Mouse (Mus musculus) MEL (cell line): ENCODE measurements around the gene Stk38l. TPM values are rescaled to one million over a fixed set of nuclear protein-coding genes. Genes with fewer than 3 reads are reported as not detected.

Source experiments
- DNase-seq: peaks from one replicate; pipeline ENCODE4 v3.0.0; 2011; ENCODE audit warnings: low read depth, low spot score
- H3K27ac ChIP-seq: 2 replicates; pipeline ENCODE4 v1.5.1; 2012; ENCODE audit warnings: low read depth, mild to moderate bottlenecking, control low read depth, low read length, moderate library complexity; ENCODE audit not compliant: control insufficient read depth
- H3K27me3 ChIP-seq, 2 experiments: fragments of 150-350 bp in 1 of 2; sonication (generic) in 1 of 2; 2 replicates each; pipeline ENCODE4 v1.6.1; 2012; ENCODE audit warnings: low read length in 2 of 2, mild to moderate bottlenecking in 2 of 2, improper control_type of control experiment in 1 of 2, moderate library complexity in 1 of 2; ENCODE audit not compliant: insufficient read depth in 2 of 2, control insufficient read depth in 1 of 2
- H3K36me3 ChIP-seq, 2 experiments: 2 replicates each; pipeline ENCODE4 v1.6.1; 2012 to 2014; ENCODE audit warnings: low read length in 2 of 2, improper control_type of control experiment in 1 of 2, inconsistent platforms in 1 of 2, mild to moderate bottlenecking in 1 of 2; ENCODE audit not compliant: insufficient read depth in 2 of 2, control insufficient read depth in 1 of 2
- H3K4me1 ChIP-seq, 2 experiments: fragments of 150-350 bp in 1 of 2; sonication (generic) in 1 of 2; 2 replicates each; pipeline ENCODE4 v1.6.1; 2012; ENCODE audit warnings: low read length in 2 of 2, improper control_type of control experiment in 1 of 2, mild to moderate bottlenecking in 1 of 2; ENCODE audit not compliant: insufficient read depth in 2 of 2, control insufficient read depth in 1 of 2
- H3K4me3 ChIP-seq, 2 experiments: fragments of 150-350 bp in 1 of 2; sonication (generic) in 1 of 2; 2 replicates each; pipeline ENCODE4 v1.5.1; 2012; ENCODE audit warnings: low read depth in 2 of 2, low read length in 2 of 2, mild to moderate bottlenecking in 2 of 2, moderate library complexity in 2 of 2, control low read depth in 1 of 2, improper control_type of control experiment in 1 of 2; ENCODE audit not compliant: control insufficient read depth in 1 of 2, insufficient read depth in 1 of 2
- H3K79me2 ChIP-seq: 2 replicates; pipeline ENCODE4 v1.6.1; 2012; ENCODE audit warnings: mild to moderate bottlenecking, low read length, moderate library complexity; ENCODE audit not compliant: control insufficient read depth, poor library complexity, insufficient read depth
- H3K9ac ChIP-seq: 2 replicates; pipeline ENCODE4 v1.6.1; 2012; ENCODE audit warnings: low read depth, mild to moderate bottlenecking, control low read depth, low read length, moderate library complexity; ENCODE audit not compliant: control insufficient read depth, poor library complexity, severe bottlenecking
- H3K9me3 ChIP-seq: fragments of 150-350 bp; sonication (generic); replicated peaks from 2 replicates; pipeline ENCODE4 v1.6.1; 2012; ENCODE audit warnings: mild to moderate bottlenecking, low read length, improper control_type of control experiment, moderate library complexity; ENCODE audit not compliant: insufficient read depth
- BHLHE40 ChIP-seq: IDR thresholded peaks from 2 replicates; pipeline ENCODE4 v1.6.1; 2012; ENCODE audit warnings: low read depth, mild to moderate bottlenecking, inconsistent platforms, low read length, improper control_type of control experiment, borderline replicate concordance
- CHD1 ChIP-seq: IDR thresholded peaks from 2 replicates; pipeline ENCODE4 v1.6.1; 2012; ENCODE audit warnings: low read depth, mild to moderate bottlenecking, inconsistent platforms, low read length, improper control_type of control experiment
- CHD2 ChIP-seq: IDR thresholded peaks from 2 replicates; pipeline ENCODE4 v1.6.1; 2011; ENCODE audit warnings: low read length, improper control_type of control experiment
- CTCF ChIP-seq, 3 experiments: IDR thresholded peaks in 2 of 3; conservative IDR thresholded peaks in 1 of 3; 2 replicates each; pipeline ENCODE4 v1.5.1; 2011 to 2012; ENCODE audit warnings: low read length in 3 of 3, low read depth in 2 of 3, mild to moderate bottlenecking in 2 of 3, improper control_type of control experiment in 1 of 3, inconsistent platforms in 1 of 3, mixed read lengths in 1 of 3, moderate library complexity in 1 of 3; ENCODE audit not compliant: control insufficient read depth in 1 of 3, insufficient read depth in 1 of 3, poor library complexity in 1 of 3, severe bottlenecking in 1 of 3
- E2F4 ChIP-seq: IDR thresholded peaks from 2 replicates; pipeline ENCODE4 v1.6.1; 2011; ENCODE audit warnings: low read depth, low read length, improper control_type of control experiment, borderline replicate concordance
- ELF1 ChIP-seq: IDR thresholded peaks from 2 replicates; pipeline ENCODE4 v1.6.1; 2014; ENCODE audit warnings: low read depth, mild to moderate bottlenecking, inconsistent platforms, low read length, improper control_type of control experiment, moderate library complexity
- ETS1 ChIP-seq: IDR thresholded peaks from 2 replicates; pipeline ENCODE4 v1.6.1; 2012; ENCODE audit warnings: low read depth, mild to moderate bottlenecking, inconsistent platforms, low read length, improper control_type of control experiment, moderate library complexity
- GABPA ChIP-seq: IDR thresholded peaks from 2 replicates; pipeline ENCODE4 v1.6.1; 2012; ENCODE audit warnings: low read depth, mild to moderate bottlenecking, inconsistent platforms, low read length, improper control_type of control experiment, moderate library complexity
- HCFC1 ChIP-seq: IDR thresholded peaks from 2 replicates; pipeline ENCODE4 v1.6.1; 2012; ENCODE audit warnings: low read depth, mild to moderate bottlenecking, inconsistent platforms, low read length, improper control_type of control experiment, moderate library complexity
- MAFK ChIP-seq: IDR thresholded peaks from 2 replicates; pipeline ENCODE4 v1.6.1; 2011; ENCODE audit warnings: low read depth, mild to moderate bottlenecking, low read length, improper control_type of control experiment, borderline replicate concordance
- MAX ChIP-seq: IDR thresholded peaks from 2 replicates; pipeline ENCODE4 v1.6.1; 2011; ENCODE audit warnings: low read length, improper control_type of control experiment
- MEF2A ChIP-seq: IDR thresholded peaks from 2 replicates; pipeline ENCODE4 v1.6.1; 2014; ENCODE audit warnings: low read depth, mild to moderate bottlenecking, inconsistent platforms, low read length, improper control_type of control experiment; ENCODE audit not compliant: poor library complexity, insufficient replicate concordance, severe bottlenecking; ENCODE audit errors: extremely low read depth
- MXI1 ChIP-seq: IDR thresholded peaks from 2 replicates; pipeline ENCODE4 v1.6.1; 2011; ENCODE audit warnings: mild to moderate bottlenecking, low read depth, low read length, improper control_type of control experiment
- MYB ChIP-seq: IDR thresholded peaks from 2 replicates; pipeline ENCODE4 v1.6.1; 2011; ENCODE audit warnings: mild to moderate bottlenecking, low read depth, low read length, improper control_type of control experiment
- MYC ChIP-seq: IDR thresholded peaks from 2 replicates; pipeline ENCODE4 v1.6.1; 2011; ENCODE audit warnings: low read depth, mild to moderate bottlenecking, low read length, improper control_type of control experiment, moderate library complexity
- NELFE ChIP-seq: IDR thresholded peaks from 2 replicates; pipeline ENCODE4 v1.6.1; 2011; ENCODE audit warnings: low read depth, low read length, improper control_type of control experiment
- NRF1 ChIP-seq: IDR thresholded peaks from 2 replicates; pipeline ENCODE4 v1.6.1; 2014; ENCODE audit warnings: low read depth, mild to moderate bottlenecking, inconsistent platforms, low read length, improper control_type of control experiment, moderate library complexity; ENCODE audit not compliant: poor library complexity, insufficient read depth, severe bottlenecking
- POLR2A ChIP-seq, 2 experiments: IDR thresholded peaks; 2 replicates each; pipeline ENCODE4 v1.6.1; 2011 to 2012; ENCODE audit warnings: low read length in 2 of 2, mild to moderate bottlenecking in 2 of 2, control low read depth in 1 of 2, improper control_type of control experiment in 1 of 2, low read depth in 1 of 2, moderate library complexity in 1 of 2; ENCODE audit not compliant: control insufficient read depth in 1 of 2, insufficient read depth in 1 of 2, poor library complexity in 1 of 2
- POLR2AphosphoS5 ChIP-seq: IDR thresholded peaks from 2 replicates; pipeline ENCODE4 v1.6.1; 2012; ENCODE audit warnings: low read depth, borderline replicate concordance, mild to moderate bottlenecking, inconsistent platforms, low read length, moderate library complexity, mixed read lengths
- RAD21 ChIP-seq: IDR thresholded peaks from 2 replicates; pipeline ENCODE4 v1.6.1; 2011; ENCODE audit warnings: mild to moderate bottlenecking, low read depth, low read length, improper control_type of control experiment
- SIN3A ChIP-seq: IDR thresholded peaks from 2 replicates; pipeline ENCODE4 v1.6.1; 2012; ENCODE audit warnings: low read length, improper control_type of control experiment, inconsistent platforms
- SMC3 ChIP-seq: IDR thresholded peaks from 2 replicates; pipeline ENCODE4 v1.6.1; 2011; ENCODE audit warnings: low read depth, low read length, improper control_type of control experiment
- TAL1 ChIP-seq: IDR thresholded peaks from 2 replicates; pipeline ENCODE4 v1.6.1; 2012; ENCODE audit warnings: mild to moderate bottlenecking, inconsistent platforms, low read length, moderate library complexity, mixed read lengths
- TBP ChIP-seq: IDR thresholded peaks from 2 replicates; pipeline ENCODE4 v1.8.0; 2011; ENCODE audit warnings: low read depth, low read length, improper control_type of control experiment
- TCF12 ChIP-seq: IDR thresholded peaks from 2 replicates; pipeline ENCODE4 v1.6.1; 2014; ENCODE audit warnings: low read depth, mild to moderate bottlenecking, inconsistent platforms, low read length, improper control_type of control experiment, moderate library complexity
- UBTF ChIP-seq: IDR thresholded peaks from 2 replicates; pipeline ENCODE4 v1.6.1; 2012; ENCODE audit warnings: low read depth, mild to moderate bottlenecking, inconsistent platforms, low read length, improper control_type of control experiment, moderate library complexity, borderline replicate concordance; ENCODE audit not compliant: insufficient read depth
- USF1 ChIP-seq: IDR thresholded peaks from 2 replicates; pipeline ENCODE4 v1.6.1; 2014; ENCODE audit warnings: low read depth, mild to moderate bottlenecking, inconsistent platforms, low read length, improper control_type of control experiment, moderate library complexity
- USF2 ChIP-seq, 2 experiments: IDR thresholded peaks; 2 replicates each; pipeline ENCODE4 v1.6.1; 2011 to 2012; ENCODE audit warnings: improper control_type of control experiment in 2 of 2, low read length in 2 of 2, borderline replicate concordance in 1 of 2, inconsistent platforms in 1 of 2, low read depth in 1 of 2, mild to moderate bottlenecking in 1 of 2; ENCODE audit not compliant: insufficient read depth in 1 of 2
- ZC3H11A ChIP-seq: IDR thresholded peaks from 2 replicates; pipeline ENCODE4 v1.6.1; 2012; ENCODE audit warnings: low read depth, mild to moderate bottlenecking, inconsistent platforms, low read length, improper control_type of control experiment
- ZKSCAN1 ChIP-seq: IDR thresholded peaks from 2 replicates; pipeline ENCODE4 v1.6.1; 2012; ENCODE audit warnings: low read depth, mild to moderate bottlenecking, inconsistent platforms, low read length, improper control_type of control experiment, moderate library complexity
- ZNF384 ChIP-seq: IDR thresholded peaks from 2 replicates; pipeline ENCODE4 v1.6.1; 2012; ENCODE audit warnings: low read depth, mild to moderate bottlenecking, inconsistent platforms, low read length, improper control_type of control experiment
- polyA plus RNA-seq, 2 experiments: library from polyadenylated mRNA; stranded (reverse) in 1 of 2; unstranded in 1 of 2; fragments of >175 nt in 1 of 2; fragments of >200 nt in 1 of 2; gene quantifications; 2 replicates each; pipeline versions ENCODE4 v1.2.1 to v1.2.4; 2012; ENCODE audit warnings: low replicate concordance in 2 of 2, low read depth in 1 of 2; ENCODE audit not compliant: insufficient read length in 2 of 2, insufficient read depth in 1 of 2, missing spikeins in 1 of 2
- total RNA-seq: library from RNA; depleted of rRNA; stranded (reverse); fragments of 300-350 nt; gene quantifications from 2 replicates; pipeline ENCODE4 v1.2.3, GENCODE M21; 2012

Stk38l gene
- total and polyA plus RNA-seq, 3 experiments, result 5.1 to 9.2 TPM; not detected in 1

DNA sequence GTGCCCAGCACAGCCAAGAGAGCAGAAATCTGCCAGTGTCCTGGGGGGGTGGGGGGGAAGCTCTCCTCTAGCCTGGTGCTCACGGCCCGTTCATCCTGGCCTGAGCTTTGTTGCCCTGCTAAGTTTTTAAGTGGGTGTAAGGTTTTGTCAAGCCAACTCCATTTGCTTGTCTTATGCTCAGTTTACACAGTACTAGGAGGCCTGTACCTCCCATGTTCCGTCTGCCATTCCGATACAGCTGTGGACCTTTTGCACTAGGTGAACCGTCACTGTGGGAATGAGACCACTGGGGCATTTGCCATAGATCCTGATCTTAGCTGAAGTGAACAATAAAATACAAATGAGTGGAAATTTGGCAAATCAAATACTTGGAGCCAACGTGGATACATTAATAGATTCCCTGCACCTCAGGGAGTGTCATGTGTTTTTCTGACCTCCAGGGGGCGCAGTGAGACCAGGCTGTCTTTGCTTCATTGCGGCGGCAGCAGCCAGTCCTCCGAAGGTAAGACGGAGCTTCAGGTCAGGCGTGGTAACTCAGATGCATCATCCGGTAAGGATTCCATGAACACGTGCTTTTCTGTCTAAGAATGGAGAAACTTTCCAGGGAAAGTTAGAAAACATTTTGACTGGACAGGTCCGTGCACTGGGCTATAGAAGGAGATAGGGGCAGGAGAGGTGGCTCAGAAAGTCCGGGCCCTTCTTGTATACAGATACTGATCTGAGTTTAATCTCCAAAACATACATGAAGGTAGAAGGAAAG lies 100.1 kb downstream of the Stk38l start:
- peaks cover 0 to 3% of the 10 kb centered on the region in 2 experiments; a peak in 2 of 4 replicates for H3K36me3 ChIP-seq
- no peaks in the 10 kb centered on the region; a peak in 1 of 4 replicates for H3K4me1 ChIP-seq
- H3K79me2 ChIP-seq, result no peaks in the 10 kb centered on the region; the same call in 1 of the 2 replicates
- TF ChIP-seq MAFK (no peak), NRF1 (no peak), USF1 (no peak), POLR2A (IDR thresholded peaks at IDR 0.05; ENCODE audit: control insufficient read depth in 1 of 2, insufficient read depth in 1 of 2, low read depth in 1 of 2, low read length in 2 of 2, poor library complexity in 1 of 2) (no peak), ELF1 (no peak), UBTF (no peak), MYC (no peak), POLR2AphosphoS5 (no peak), GABPA (no peak), USF2 (IDR thresholded peaks at IDR 0.05; ENCODE audit: borderline replicate concordance in 1 of 2, insufficient read depth in 1 of 2, low read depth in 1 of 2, low read length in 2 of 2) (no peak), ZNF384 (no peak), RAD21 (peak; percentile 79), MYB (no peak), HCFC1 (no peak), CHD1 (no peak), TAL1 (no peak), ZKSCAN1 (no peak), ETS1 (no peak), CHD2 (no peak), E2F4 (no peak), SMC3 (peak; percentile 78), MXI1 (no peak), MAX (peak; percentile 37; the same call in 1 of the 2 replicates), NELFE (no peak), BHLHE40 (no peak), SIN3A (no peak), TCF12 (no peak), CTCF (IDR thresholded peaks at IDR 0.05 in 2 of 3, conservative IDR thresholded peaks at IDR 0.05 in 1 of 3; ENCODE audit: control insufficient read depth in 1 of 3, insufficient read depth in 1 of 3, low read depth in 2 of 3, low read length in 3 of 3, poor library complexity in 1 of 3, severe bottlenecking in 1 of 3) (peak; percentile 70 to 87 (median 78)), ZC3H11A (peak; percentile 72), MEF2A (no peak), TBP (no peak)
- TF ChIP-seq, all 39 proteins: peak for 5
- Histone ChIP-seq H3K27ac (no peak overlapping the region), H3K27me3 (no peaks in the 10 kb centered on the region), H3K9me3 (no peaks in the 10 kb centered on the region), H3K4me3 (no peak overlapping the region), H3K9ac (no peak overlapping the region)
- DNase-seq, result peak; percentile 66
